Comparison of ENCODE assay signal across 14 mouse cellular contexts in the genomic region with DNA sequence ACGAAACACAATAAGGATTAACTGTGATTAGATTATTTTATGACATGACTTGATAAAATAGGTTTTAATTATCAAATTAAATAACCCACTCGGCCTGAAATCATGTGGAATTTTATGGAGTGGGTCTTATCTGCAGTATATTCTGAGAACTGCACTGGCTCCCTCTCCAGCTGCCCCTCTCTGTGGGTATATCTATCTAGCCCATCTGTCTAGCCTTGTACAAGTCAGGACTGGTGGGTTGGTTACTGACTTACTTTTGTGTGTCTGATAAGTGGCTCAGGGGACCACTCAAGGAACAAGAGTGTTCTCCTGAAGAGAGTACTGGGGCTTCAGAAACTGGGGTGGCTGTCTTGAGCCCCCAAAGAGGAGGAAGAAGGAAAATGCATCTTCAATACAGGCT.
"Had no signal": no experiment of that assay in that cellular context is flagged by ENCODE, and none has a peak within 500 bp of the region (broad histone marks: within the 10 kb centered on the region; RNA-seq: fewer than 3 reads in every experiment).

No protein-coding gene starts in this region.

- ATAC-seq: intestine, embryonic 15.5 days; midbrain, embryonic 15.5 days had no signal

- H3K9me3 ChIP-seq: intestine, embryonic 15.5 days; kidney, embryonic 15.5 days; limb, embryonic 13.5 days; midbrain, embryonic 10.5 days; midbrain, embryonic 15.5 days; neural tube, embryonic 13.5 days had no signal

- H3K9ac ChIP-seq: intestine, embryonic 15.5 days; kidney, embryonic 15.5 days; limb, embryonic 13.5 days; midbrain, embryonic 15.5 days; neural tube, embryonic 13.5 days had no signal

- H3K36me3 ChIP-seq: intestine, embryonic 15.5 days; kidney, embryonic 15.5 days; limb, embryonic 13.5 days; midbrain, embryonic 15.5 days; neural tube, embryonic 13.5 days had no signal

- H3K27ac ChIP-seq: intestine, embryonic 15.5 days; kidney, embryonic 15.5 days; limb, embryonic 13.5 days; midbrain, embryonic 10.5 days; midbrain, embryonic 15.5 days; neural tube, embryonic 13.5 days had no signal

- H3K4me1 ChIP-seq: intestine, embryonic 15.5 days; kidney, embryonic 15.5 days; limb, embryonic 13.5 days; midbrain, embryonic 15.5 days; neural tube, embryonic 13.5 days had no signal

- DNase-seq: kidney, adult 2 months; kidney, postnatal 14 days; left cerebral cortex, postnatal 4 days; lung, adult 18-20 months; retina, postnatal 1 day; right cerebral cortex, postnatal 14 days; thymus, adult 18-20 months; thymus, postnatal 4 days had no signal

- H3K4me3 ChIP-seq: intestine, embryonic 15.5 days; kidney, embryonic 15.5 days; limb, embryonic 13.5 days; midbrain, embryonic 10.5 days; midbrain, embryonic 15.5 days; neural tube, embryonic 13.5 days had no signal

- H3K27me3 ChIP-seq: intestine, embryonic 15.5 days; kidney, embryonic 15.5 days; limb, embryonic 13.5 days; midbrain, embryonic 15.5 days; neural tube, embryonic 13.5 days had no signal

- H3K4me2 ChIP-seq: intestine, embryonic 15.5 days; kidney, embryonic 15.5 days; limb, embryonic 13.5 days; midbrain, embryonic 15.5 days; neural tube, embryonic 13.5 days had no signal
